In genomic region chr12:5261476-5261875, GRCm38 (mm10) we compare ENCODE assay signal across 27 mouse cellular contexts.
DNase-seq lines count a peak whose midpoint lies in the region; ATAC-seq and TF ChIP-seq lines count a peak whose summit lies in the region.
"Had no signal": no experiment of that assay in that cellular context is flagged by ENCODE, and none has a peak within 500 bp of the region (broad histone marks: within the 10 kb centered on the region; RNA-seq: fewer than 3 reads in every experiment).

No protein-coding gene starts in this region.

- TF ChIP-seq CTCF in lung, embryonic 14.5 days (IDR thresholded peaks at IDR 0.05; ENCODE audit: low read depth), result no peak
- no peak for TF ChIP-seq CTCF in lung, postnatal 0 days (IDR thresholded peaks at IDR 0.05)
- TF ChIP-seq CTCF in embryonic fibroblast, embryonic 13.5 days (IDR thresholded peaks at IDR 0.05; ENCODE audit: borderline replicate concordance, insufficient read depth, low read length), result no peak

- H3K27me3 ChIP-seq in heart, embryonic 12.5 days (replicated peaks), result no peaks in the 10 kb centered on the region
- H3K27me3 ChIP-seq in lung, embryonic 14.5 days (ENCODE audit: insufficient read depth, low read length), result no peaks in the 10 kb centered on the region
- no peaks in the 10 kb centered on the region for H3K27me3 ChIP-seq in lung, postnatal 0 days (replicated peaks; ENCODE audit: insufficient read depth, low read length)
- H3K27me3 ChIP-seq: CH12.LX; embryonic facial prominence, embryonic 13.5 days; embryonic facial prominence, embryonic 15.5 days; forebrain, embryonic 13.5 days; forebrain, embryonic 15.5 days; Patski had no signal

- no peak overlapping the region for H3K4me2 ChIP-seq in heart, embryonic 12.5 days
- no peak overlapping the region for H3K4me2 ChIP-seq in lung, embryonic 14.5 days
- H3K4me2 ChIP-seq in lung, postnatal 0 days (replicated peaks; ENCODE audit: low read depth, low read length), result no peak overlapping the region
- H3K4me2 ChIP-seq: embryonic facial prominence, embryonic 13.5 days; embryonic facial prominence, embryonic 15.5 days; forebrain, embryonic 13.5 days; forebrain, embryonic 15.5 days had no signal

- no peak for TF ChIP-seq POLR2A in embryonic fibroblast, embryonic 13.5 days (IDR thresholded peaks at IDR 0.05; ENCODE audit: low read depth, low read length)

- H3K27ac ChIP-seq in heart, embryonic 12.5 days (ENCODE audit: poor library complexity, severe bottlenecking), result 0 out of 2 replicates have a peak overlapping the region, but pooled peaks have one; percentile 6
- no peak overlapping the region for H3K27ac ChIP-seq in lung, embryonic 14.5 days (ENCODE audit: low read depth)
- no peak overlapping the region for H3K27ac ChIP-seq in lung, postnatal 0 days (ENCODE audit: low read length)
- H3K27ac ChIP-seq in embryonic fibroblast, embryonic 13.5 days (ENCODE audit: insufficient read depth, low read length), result 0 out of 2 replicates have a peak overlapping the region, but pooled peaks have one; percentile 30
- H3K27ac ChIP-seq: embryonic facial prominence, embryonic 13.5 days; embryonic facial prominence, embryonic 15.5 days; forebrain, embryonic 13.5 days; forebrain, embryonic 15.5 days had no signal

- H3K4me3 ChIP-seq in heart, embryonic 12.5 days, result no peak overlapping the region
- no peak overlapping the region for H3K4me3 ChIP-seq in lung, embryonic 14.5 days (ENCODE audit: low read depth, low read length)
- no peak overlapping the region for H3K4me3 ChIP-seq in lung, postnatal 0 days (ENCODE audit: low read depth, low read length)
- H3K4me3 ChIP-seq in embryonic fibroblast, embryonic 13.5 days (ENCODE audit: insufficient read depth, low read length), result no peak overlapping the region
- H3K4me3 ChIP-seq: embryonic facial prominence, embryonic 13.5 days; embryonic facial prominence, embryonic 15.5 days; forebrain, embryonic 13.5 days; forebrain, embryonic 15.5 days had no signal

- 79% methylated on average over 4 of the region's 4 CpGs for WGBS in heart, embryonic 12.5 days
- 59% methylated on average over 4 of the region's 4 CpGs for WGBS in lung, embryonic 14.5 days
- WGBS in lung, postnatal 0 days, result 56% methylated on average over 4 of the region's 4 CpGs

- peaks cover 18% of the 10 kb centered on the region for H3K4me1 ChIP-seq in heart, embryonic 12.5 days (replicated peaks)
- H3K4me1 ChIP-seq in lung, embryonic 14.5 days (ENCODE audit: insufficient read depth), result no peaks in the 10 kb centered on the region
- no peaks in the 10 kb centered on the region for H3K4me1 ChIP-seq in lung, postnatal 0 days (ENCODE audit: insufficient read depth, low read depth, low read length)
- H3K4me1 ChIP-seq in embryonic fibroblast, embryonic 13.5 days (ENCODE audit: control insufficient read depth, insufficient read depth, low read length), result no peaks in the 10 kb centered on the region
- H3K4me1 ChIP-seq: embryonic facial prominence, embryonic 15.5 days; forebrain, embryonic 13.5 days; forebrain, embryonic 15.5 days had no signal

- no peak overlapping the region for H3K9ac ChIP-seq in heart, embryonic 12.5 days
- no peak overlapping the region for H3K9ac ChIP-seq in lung, embryonic 14.5 days
- no peak overlapping the region for H3K9ac ChIP-seq in lung, postnatal 0 days (replicated peaks; ENCODE audit: low read depth)
- H3K9ac ChIP-seq: embryonic facial prominence, embryonic 13.5 days; embryonic facial prominence, embryonic 15.5 days; forebrain, embryonic 13.5 days; forebrain, embryonic 15.5 days had no signal

- DNase-seq in heart, adult 11 months, result no peak
- peak; percentile 30 for DNase-seq in lung, embryonic 14.5 days
- DNase-seq in lung, postnatal 4 days, result no peak
- peak; percentile 58 for DNase-seq in lung, postnatal 0 days (ENCODE audit: low spot score)
- DNase-seq in lung, postnatal 25 days (ENCODE audit: low spot score), result no peak
- no peak for DNase-seq in kidney, postnatal 14 days
- DNase-seq: adrenal gland, adult 8-10 months; adrenal gland, postnatal 36 days; B cell, adult 2 months; cerebellum, adult 11 months; cerebellum, adult 18-20 months; cerebellum, adult 8-10 months; cerebellum, adult 9-11 months; cerebellum, postnatal 14 days; cerebellum, postnatal 36 days; embryo, embryonic 11 days had no signal

- ATAC-seq in heart, embryonic 12.5 days (ENCODE audit: insufficient number of reproducible peaks, low FRiP score), result no peak
- ATAC-seq in lung, embryonic 14.5 days (ENCODE audit: insufficient read depth), result no peak
- ATAC-seq in lung, postnatal 0 days, result peak; percentile 63; the same call in 1 of the 2 replicates
- ATAC-seq: activated CD4-positive, CD25-positive, alpha-beta regulatory T cell, adult 4 months; CD4-positive, CD25-positive, alpha-beta regulatory T cell, adult 4 months; forebrain, embryonic 13.5 days; Patski had no signal

- no peaks in the 10 kb centered on the region for H3K9me3 ChIP-seq in heart, embryonic 12.5 days (replicated peaks)
- H3K9me3 ChIP-seq in lung, embryonic 14.5 days (ENCODE audit: low read depth, low read length), result no peaks in the 10 kb centered on the region
- H3K9me3 ChIP-seq in lung, postnatal 0 days (ENCODE audit: low read length), result no peaks in the 10 kb centered on the region
- H3K9me3 ChIP-seq: embryonic facial prominence, embryonic 13.5 days; embryonic facial prominence, embryonic 15.5 days; forebrain, embryonic 13.5 days; forebrain, embryonic 15.5 days had no signal

- no peaks in the 10 kb centered on the region for H3K36me3 ChIP-seq in heart, embryonic 12.5 days
- H3K36me3 ChIP-seq in lung, embryonic 14.5 days (ENCODE audit: insufficient read depth), result no peaks in the 10 kb centered on the region
- no peaks in the 10 kb centered on the region for H3K36me3 ChIP-seq in lung, postnatal 0 days (ENCODE audit: insufficient read depth, low read length)
- H3K36me3 ChIP-seq: embryonic facial prominence, embryonic 13.5 days; embryonic facial prominence, embryonic 15.5 days; forebrain, embryonic 15.5 days; G1E had no signal

- TF ChIP-seq EP300 in lung, postnatal 0 days (IDR thresholded peaks at IDR 0.05), result peak; percentile 44; the same call in 1 of the 2 replicates

Comparison
In these comparisons a context has a peak if more than half of its experiments do, and no peak if none do; other contexts are left out.
1. DNase-seq: peak in lung, embryonic 14.5 days (single experiment) and lung, postnatal 0 days (single experiment); none in heart, adult 11 months (single experiment), lung, postnatal 4 days (0 of 2), lung, postnatal 25 days (single experiment) and kidney, postnatal 14 days (single experiment).
2. H3K27ac ChIP-seq: peak in heart, embryonic 12.5 days (single experiment) and embryonic fibroblast, embryonic 13.5 days (single experiment); none in lung, embryonic 14.5 days (single experiment) and lung, postnatal 0 days (single experiment).